Mouse (Mus musculus) left cerebral cortex, adult 18-20 months (tissue): ENCODE data around the gene Gm17660. TPM values are rescaled to one million over a fixed set of nuclear protein-coding genes. Genes with fewer than 3 reads are reported as not detected.

Experiments used
- DNase-seq, 2 experiments: peaks; one replicate each; pipeline ENCODE4 v3.0.0; 2021 to 2022; ENCODE audit warnings: low spot score in 2 of 2, mixed read lengths in 1 of 2
- long read RNA-seq, 2 experiments: library from polyadenylated mRNA; stranded (forward); transcript quantifications; one replicate each; pipeline ENCODE4 v2.0.0; 2021
- total RNA-seq, 2 experiments: library from RNA; stranded (reverse); gene quantifications; 2 replicates each; pipeline ENCODE4 v1.2.3; 2021

Gene Gm17660
- not detected for total RNA-seq
- long read RNA-seq, experiment 1: 0 reads
- long read RNA-seq, experiment 2: 0 reads

- no peak for DNase-seq
Observed at GRCm38 (mm10) chr5:104077508-104077907, at the start of gene Gm17660. Gene Gm17660 (minus strand): TSS chr5:104077608.

GRCm38 (mm10) chr5:104126561-104127320 lies 49.3 kb upstream of the Gm17660 start:
- DNase-seq: peak in 1 of 2 experiments; percentile 27

- DNase-seq: no peak
Observed at GRCm38 (mm10) chr5:104124016-104124658, 46.7 kb upstream of the Gm17660 start.

GRCm38 (mm10) chr5:104115890-104116289 lies 38.5 kb upstream of the Gm17660 start:
- DNase-seq: no peak

GRCm38 (mm10) chr5:104115118-104115517 lies 37.7 kb upstream of the Gm17660 start:
- peak in 1 of 2 experiments; percentile 43 for DNase-seq

GRCm38 (mm10) chr5:104113491-104114172 lies 36.2 kb upstream of the Gm17660 start, which contains the start of gene Sparcl1:
Gene Sparcl1 (minus strand): TSS chr5:104113733.
- DNase-seq: peak; percentile 46 to 69

- no peak for DNase-seq
Observed at GRCm38 (mm10) chr5:104112511-104112910, 35.1 kb upstream of the Gm17660 start.

- DNase-seq: peak in 1 of 2 experiments; percentile 26
Observed at GRCm38 (mm10) chr5:104112016-104112415, 34.6 kb upstream of the Gm17660 start.

GRCm38 (mm10) chr5:104110171-104110920 lies 32.9 kb upstream of the Gm17660 start:
- DNase-seq: peak; percentile 47 to 70

GRCm38 (mm10) chr5:104109516-104109915 lies 32.1 kb upstream of the Gm17660 start:
- no peak for DNase-seq

GRCm38 (mm10) chr5:104108879-104109369 lies 31.5 kb upstream of the Gm17660 start:
- DNase-seq: peak; percentile 65 to 72

- DNase-seq: no peak
Observed at GRCm38 (mm10) chr5:104108127-104108875, 30.9 kb upstream of the Gm17660 start.

GRCm38 (mm10) chr5:104104111-104104510 lies 26.7 kb upstream of the Gm17660 start:
- no peak for DNase-seq

- DNase-seq: no peak
Observed at GRCm38 (mm10) chr5:104103171-104103570, 25.8 kb upstream of the Gm17660 start.

- DNase-seq: no peak
Observed at GRCm38 (mm10) chr5:104101678-104102531, 24.5 kb upstream of the Gm17660 start.

GRCm38 (mm10) chr5:104096078-104096938 lies 18.9 kb upstream of the Gm17660 start:
- no peak for DNase-seq

- DNase-seq: no peak
Observed at GRCm38 (mm10) chr5:104095416-104096077, 18.1 kb upstream of the Gm17660 start.

GRCm38 (mm10) chr5:104089751-104090150 lies 12.3 kb upstream of the Gm17660 start:
- DNase-seq: no peak
